Mouse (Mus musculus): ENCODE results near the gene Gm973. TPM values are rescaled to one million over a fixed set of nuclear protein-coding genes. Genes with fewer than 3 reads are reported as not detected.
A peak's percentile ranks its signal among the peaks of the same experiment; 100 is the strongest.

The Gm973 gene
- total RNA-seq, 4 experiments from 2014 or later: 2.2 to 59.5 (median 23.9) TPM

DNA sequence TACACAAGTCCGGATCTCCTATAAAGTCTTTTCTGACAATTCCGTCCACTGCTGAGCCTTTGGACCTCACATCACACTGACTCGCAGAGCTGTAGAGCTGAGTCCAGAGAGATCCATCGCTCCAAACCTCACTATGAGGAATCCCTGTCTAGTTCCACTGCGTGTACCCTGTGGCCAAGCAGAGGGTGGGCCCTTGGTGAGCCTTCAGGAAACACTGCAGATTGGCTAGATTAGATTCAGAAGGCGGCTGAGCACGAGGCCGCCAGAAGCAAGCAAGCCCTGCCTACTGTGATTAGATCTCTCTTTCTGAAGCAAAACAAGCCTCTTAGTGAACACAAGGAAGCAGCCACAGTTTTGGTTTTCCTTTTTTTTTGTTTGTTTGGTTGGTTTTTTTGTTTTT lies 27.8 kb downstream of the Gm973 start:
- no peak for DNase-seq

DNA sequence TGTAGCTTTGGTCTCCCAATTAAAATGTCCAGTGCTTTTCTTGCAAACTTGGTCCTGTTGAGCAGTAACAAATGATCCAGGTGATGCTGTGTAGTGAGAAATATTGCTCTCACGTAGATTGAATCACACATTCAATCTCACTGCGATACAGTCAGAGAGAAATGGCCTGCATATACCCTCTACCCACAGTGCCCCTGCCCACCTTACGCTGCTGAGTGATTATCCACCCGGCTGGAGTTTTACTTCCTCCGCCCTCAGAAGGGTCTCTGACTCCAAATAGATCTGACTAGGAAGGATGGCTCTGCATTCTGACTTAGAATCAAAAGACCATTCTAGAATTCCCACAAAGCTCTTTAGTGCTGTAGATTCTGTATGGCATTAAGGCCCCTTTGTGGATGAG lies 32.4 kb downstream of the Gm973 start:
- DNase-seq: no peak

DNA sequence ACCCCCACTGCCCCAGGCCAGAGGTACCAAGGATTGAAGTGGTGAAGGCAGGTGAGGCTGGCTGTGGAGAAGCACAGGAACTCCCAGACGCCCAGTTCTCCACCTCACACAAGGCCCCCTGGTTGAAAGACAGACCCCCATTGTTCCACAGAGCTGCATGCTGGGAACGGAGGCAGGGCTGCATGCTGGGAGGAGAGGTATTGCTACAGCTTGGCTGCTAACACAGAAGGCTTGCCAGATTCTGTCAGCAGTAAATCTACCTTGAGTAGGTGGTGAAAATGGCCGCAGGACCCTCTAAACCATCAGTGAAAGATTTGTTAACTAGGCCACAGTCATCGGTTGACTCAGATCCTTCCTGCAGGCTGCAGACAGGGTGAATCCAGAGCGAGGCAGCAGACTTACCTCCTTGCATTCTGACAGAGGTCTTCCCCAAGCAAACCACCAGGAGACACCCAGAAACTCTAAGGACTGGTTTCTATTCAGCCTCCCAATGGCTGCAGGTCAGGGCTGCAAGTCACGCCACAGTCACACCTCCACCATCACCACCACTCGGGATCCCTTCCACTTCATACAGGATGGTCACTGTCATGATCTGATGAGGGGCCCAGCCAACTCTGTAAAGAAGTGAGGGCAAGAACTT lies 33.1 kb downstream of the Gm973 start:
- no peak for DNase-seq

DNA sequence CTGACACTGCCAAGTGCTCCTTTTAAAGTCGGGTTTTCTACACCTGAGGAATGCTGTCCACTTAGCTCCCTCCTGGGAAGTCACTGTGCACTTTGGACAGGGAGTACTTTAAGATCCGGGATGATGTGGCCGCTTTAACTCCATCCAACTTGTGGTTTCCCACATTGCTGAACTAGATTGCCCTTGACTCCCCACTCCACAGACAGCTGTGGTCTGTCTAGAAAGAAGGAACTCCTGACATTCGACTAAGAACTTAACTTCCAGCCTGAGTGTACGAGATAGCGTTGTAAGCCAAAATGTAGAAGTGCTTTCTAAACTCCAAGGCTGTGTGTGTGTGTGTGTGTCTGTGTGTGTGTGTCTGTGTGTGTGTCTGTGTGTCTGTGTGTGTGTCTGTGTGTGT lies 34.2 kb downstream of the Gm973 start:
- no peak for DNase-seq

DNA sequence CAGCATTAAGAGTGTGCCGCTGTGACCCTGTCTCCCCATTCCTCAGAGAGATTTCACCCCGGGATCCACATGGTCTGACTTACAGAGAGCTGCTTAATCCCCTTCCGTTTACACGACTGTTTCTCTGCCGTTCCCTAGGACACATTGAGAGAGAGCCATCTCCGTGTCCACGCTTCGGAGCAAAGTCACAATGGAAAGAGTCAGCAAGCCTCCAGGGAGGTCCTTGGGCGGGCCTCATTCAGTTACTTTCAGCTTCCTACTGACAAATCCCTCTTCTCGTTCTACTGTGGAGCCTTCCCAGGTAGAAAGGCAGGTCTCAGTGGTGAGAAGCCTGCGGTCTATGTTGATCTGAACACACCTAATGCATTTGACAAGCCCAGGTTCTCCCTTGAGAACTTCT lies 34.9 kb downstream of the Gm973 start:
- DNase-seq: no peak

DNA sequence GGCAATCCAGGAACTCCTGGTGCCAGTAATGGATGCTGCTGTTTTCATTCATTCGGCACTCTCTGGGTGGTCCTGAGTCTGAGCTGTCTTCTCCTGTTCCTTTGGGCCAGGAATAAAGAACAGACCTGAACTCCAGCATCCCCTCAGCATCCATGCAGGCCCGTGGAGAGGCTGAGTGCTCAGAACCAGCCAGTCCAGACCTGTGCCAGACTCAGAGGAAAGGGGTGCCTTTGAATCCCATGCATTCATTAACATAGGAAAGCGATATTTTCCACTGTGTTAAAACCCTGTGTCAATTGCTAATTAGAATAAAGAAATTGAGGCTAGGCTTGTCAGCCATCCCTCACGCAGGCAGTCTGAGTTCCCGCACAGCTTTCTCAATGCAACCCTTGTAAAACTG lies 37.6 kb downstream of the Gm973 start:
- no peak for DNase-seq

DNA sequence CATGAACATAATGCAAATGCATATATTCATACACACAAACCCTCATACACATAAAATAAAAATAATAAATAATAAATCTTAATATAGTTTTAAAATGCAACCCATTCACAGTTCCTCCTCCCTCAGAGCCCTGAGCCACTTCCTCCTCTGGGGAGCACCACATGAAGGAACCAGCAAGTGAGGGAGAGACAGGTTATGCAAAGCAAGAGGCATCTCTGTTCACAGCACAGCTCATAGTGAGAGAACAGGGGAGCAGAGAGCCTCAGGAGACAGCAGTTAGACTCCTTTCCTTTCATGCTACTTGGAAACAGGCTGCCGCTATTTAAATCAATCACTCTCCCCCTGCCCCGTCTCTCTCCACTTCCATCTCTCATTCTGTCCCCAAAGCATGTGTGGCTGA lies 47.5 kb downstream of the Gm973 start:
- DNase-seq: no peak

DNA sequence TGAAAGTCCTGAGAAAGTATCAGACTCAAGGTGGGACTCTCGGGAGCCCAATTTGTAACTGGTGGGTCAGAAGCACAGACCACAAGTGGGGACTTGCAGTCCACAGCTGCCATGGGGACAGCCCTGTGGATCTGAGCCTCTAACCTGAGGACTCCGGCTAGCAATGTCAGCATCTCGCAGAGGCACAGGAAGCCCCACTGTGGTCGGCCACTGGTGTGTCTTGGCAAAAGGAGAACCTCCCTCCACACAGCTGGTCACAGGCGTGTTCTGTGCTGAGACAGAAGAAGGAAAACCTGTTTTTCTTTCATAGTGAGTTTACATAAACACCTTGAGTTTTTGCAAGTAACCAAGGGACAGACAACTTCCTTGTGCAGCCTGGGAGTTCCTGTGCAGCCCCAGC lies 49.7 kb downstream of the Gm973 start:
- DNase-seq: no peak

DNA sequence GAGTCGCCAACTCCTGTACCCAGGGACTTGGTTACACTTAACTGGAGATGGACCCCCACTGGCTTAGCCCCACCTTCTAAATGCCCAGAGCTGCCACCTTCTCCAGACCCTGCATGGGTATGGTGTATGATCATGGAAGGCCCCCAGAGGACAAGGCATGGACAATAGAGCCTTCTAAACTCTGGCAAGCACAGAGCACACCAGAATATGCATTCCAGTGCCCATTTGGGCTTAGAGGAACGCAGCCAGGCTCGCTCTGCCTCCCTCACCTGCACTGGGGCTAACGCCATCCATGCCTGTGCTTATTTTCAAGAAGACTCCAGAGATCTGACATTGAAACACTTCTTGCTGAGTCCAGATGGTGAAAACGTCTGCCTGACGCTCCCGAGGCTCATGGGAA lies 50.2 kb downstream of the Gm973 start:
- DNase-seq: no peak

DNA sequence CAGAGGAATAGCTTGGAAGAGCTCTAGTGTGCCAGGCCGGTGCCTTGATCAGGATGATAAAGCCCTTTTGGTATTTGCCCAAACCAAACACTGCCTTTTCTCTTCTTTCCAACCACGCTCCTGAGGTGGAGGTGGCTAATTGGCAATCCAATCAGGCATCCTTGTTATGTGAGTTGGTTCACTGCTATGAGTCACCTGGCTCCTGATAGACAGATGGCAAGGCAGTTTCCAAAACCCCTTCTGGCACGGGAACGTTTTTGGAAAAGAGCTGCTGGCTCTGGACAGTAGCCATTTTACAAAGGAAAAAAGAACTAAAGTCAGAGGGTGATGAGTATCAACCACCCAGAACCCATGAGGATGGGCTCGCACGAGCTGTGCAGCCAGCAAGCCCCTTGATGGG lies 50.9 kb downstream of the Gm973 start:
- no peak for DNase-seq

DNA sequence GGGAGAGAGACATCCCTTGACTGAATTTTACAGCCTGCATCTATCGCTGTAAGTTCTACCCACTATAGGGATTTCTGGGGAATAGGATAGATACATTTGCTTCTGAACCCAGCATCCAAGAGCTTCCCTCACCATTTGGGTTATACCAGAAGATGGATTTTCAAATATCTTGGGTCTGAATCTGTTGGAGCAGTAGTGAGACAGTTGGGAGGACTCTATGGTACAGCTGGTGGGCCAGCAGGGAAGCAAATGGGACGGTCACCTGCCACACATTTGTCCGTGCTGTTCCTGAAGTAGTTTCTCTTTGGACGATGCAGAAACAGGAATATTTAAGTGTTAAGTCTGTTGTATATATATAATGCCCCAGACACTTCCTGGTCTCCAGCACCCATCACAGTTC lies 51.5 kb downstream of the Gm973 start:
- no peak for DNase-seq

DNA sequence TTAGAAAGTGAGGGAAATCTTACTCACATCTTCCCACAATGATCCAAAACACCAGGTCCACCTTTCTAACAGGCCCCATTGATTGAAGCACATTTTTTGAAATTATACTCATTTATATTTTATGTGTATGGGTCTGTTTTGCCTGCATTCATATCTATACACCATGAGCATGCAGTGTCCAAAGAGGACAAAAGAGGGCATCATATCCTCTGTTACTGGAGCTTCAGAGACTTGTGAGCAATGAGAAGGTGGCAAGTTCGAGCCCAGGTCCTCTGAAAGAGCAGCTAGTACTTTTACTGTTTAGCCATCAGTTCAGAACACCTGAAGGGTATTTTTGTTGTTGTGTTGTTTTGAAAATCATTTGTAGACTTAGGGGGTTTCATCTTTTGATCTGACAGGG lies 52.2 kb downstream of the Gm973 start:
- DNase-seq: no peak

DNA sequence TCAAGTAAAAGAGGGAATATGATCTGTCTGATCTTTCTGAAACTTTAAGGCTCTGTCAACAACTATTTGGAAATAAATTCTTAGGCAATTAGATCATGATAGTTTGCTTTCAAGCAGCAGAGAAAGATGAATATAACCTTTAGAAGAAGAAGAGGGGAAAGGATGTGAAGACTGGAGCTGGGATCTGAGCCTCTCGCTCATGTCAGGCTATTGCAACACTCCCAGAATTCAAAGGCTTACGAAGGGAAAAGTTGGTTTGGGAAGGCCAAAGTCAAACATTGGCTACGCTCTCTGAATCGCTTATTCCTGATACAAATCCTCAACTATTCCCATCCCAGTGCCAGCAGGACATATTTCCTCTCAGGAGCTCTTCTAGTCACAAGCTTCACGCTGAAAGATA lies 53.2 kb downstream of the Gm973 start:
- no peak for DNase-seq

DNA sequence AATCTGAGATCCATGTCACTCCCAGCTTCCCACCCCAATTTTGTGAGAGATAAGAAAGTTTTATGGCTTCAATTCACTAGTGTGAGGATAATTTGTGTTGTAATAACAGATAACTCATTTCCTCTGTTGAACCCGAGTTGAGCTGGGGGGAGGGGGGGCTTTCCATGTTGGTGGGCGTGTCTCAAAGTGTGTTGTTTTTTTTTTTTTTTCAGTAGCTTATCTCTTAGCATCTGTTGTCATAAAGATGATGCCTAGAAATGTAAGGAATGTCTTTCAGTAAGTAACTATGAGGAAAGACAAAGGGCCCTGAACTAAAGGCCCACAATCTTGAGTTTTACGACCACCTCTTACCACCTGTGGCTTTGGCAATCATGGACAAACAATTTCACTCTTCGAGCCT lies 54.7 kb downstream of the Gm973 start:
- DNase-seq: no peak

DNA sequence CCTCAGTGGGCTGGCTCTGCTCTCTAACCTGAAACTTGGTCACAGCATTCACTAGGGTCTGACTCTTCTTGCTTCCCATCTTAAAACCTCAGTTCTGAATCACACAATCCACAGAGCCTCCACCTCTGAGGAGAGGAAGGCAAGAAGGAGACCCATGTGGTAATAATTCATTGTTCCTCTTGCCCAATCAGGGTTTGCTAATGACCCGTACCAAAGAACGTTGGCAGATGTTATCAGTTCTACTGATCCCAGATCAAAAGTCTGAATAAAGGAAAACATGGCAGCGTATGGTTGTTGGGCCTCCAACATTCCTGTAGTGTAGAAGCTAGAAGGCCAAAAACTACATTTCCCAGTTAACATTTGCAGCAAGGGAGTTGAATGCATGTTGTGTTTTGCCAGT lies 55.4 kb downstream of the Gm973 start:
- DNase-seq: no peak

DNA sequence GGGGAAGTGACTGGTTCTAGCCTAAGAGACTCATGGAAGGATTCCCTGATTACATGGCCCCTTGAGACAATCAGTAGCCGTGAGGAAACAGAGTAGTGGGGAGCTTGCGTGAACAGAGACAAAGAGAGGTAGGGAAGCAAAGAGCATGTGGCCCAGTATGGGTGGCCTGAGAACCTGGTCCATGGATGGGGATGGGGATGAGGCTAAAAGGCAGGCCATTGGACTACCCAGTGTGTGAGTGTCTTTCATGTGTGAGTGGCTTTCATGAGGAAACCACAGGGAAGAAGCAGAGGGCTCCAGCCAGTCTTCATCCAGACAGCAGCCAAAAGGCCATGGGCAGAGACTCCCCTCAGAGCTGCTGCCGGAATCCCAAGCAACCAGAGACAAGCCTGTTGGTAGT lies 57.8 kb downstream of the Gm973 start:
- no peak for DNase-seq

DNA sequence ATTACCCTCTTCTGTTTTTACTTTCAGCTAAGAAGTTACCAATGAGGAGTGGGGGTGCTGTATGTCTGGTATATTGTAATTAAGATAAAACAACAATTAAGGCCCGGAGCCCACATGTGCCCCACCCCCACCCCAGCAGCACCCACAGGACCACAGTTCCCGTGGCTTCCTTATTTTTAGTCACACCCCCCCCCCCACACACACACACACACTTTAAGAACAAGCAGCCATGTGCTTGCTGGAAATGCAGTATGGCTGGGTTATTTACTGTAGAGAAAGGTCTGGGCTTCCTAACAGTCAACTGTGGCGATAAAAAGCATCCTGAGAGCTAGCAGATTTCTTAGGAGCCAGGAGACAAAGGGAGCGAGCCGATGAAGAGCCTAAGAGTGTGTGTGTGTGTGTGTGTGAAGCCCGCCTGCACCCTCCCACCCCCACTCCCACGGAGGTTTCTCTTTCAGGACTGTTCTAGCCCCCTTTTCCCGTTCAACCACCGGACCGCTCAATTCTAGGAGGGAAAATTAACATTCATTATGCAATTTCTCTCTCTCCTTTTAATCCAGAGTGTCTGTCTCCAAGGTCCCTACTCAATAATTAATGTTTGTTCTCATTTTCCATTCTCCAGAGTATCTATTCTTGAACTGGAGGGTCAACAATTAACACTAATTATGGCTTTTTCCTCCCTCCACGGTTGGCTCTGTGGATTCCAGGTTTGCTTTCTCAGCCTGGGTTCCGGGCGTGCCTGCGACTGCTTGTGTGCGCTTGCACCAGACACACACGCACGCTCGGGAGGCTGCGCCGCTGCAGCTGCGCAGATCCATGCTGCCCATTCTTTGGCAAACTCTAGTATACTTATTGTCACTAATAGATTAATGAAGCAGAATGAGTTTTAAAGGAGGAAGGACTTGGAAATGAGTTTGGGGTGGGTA lies 58.5 kb downstream of the Gm973 start:
- DNase-seq: no peak

DNA sequence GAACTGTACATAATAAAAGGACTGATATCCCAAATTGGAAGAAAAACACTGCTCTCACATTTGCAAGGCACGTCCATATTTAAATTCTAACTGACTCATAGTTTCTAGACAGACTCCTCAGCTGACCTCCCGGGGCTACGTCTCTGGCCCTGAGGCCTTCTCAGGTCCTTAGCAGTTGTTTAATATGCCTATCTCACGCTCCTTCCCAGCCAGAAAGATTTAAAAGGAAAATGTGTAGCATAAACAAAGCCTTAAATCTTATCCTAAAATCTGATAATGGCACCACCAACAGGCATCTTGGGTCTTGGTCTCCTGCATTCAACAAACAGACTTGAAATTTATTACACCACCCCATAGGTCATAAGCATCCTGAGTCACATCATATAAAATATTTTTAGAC lies 62.7 kb downstream of the Gm973 start:
- DNase-seq: no peak

DNA sequence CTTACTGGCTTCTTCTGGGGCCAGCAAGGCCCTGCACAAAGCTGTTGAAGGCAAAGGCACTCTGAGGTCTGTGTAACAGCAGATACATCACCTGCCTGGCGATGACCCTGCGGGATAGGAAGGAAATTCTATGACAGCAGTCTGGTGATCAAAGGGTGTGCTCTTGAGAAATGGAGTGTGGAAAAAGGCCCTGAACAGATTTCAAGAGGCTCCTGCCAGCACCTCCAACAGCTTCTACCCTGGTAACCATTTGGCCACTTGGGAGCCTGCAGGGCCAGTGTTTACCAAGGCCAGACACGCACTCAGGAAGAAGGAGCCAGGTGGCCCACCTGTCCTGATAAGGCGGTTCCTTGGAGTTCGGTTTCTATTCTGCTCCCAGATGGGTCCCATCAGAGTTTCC lies 63.3 kb downstream of the Gm973 start:
- DNase-seq: no peak

DNA sequence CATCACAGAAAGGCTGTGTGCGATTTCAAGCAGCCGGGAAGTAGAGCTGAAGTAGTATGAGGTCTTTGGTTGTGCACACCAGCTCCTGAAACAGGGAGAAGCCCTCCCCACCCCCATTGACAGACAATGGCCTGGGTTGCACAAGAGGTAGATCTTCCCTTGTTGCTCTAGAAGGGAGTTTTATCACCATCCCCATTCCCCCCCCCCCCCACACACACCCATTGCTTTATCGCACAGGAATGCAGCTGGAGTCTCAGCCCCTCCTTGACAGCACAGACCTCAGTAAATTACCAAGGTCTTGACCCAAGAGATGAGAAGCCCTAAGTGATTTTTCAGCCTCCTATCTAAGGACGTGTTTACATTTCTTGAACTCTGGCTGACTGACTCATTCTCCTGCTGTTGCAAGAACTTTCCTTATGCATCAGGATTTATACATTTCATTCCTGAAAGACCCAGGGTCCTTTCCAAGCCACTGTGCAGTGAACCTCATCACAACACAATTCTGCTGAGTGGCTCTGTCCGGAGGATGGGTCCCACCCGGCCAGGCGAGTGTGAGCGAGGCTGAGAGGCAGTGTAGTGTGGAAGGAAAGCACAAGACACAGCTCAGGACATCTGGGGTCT lies 64.2 kb downstream of the Gm973 start:
- DNase-seq: no peak

DNA sequence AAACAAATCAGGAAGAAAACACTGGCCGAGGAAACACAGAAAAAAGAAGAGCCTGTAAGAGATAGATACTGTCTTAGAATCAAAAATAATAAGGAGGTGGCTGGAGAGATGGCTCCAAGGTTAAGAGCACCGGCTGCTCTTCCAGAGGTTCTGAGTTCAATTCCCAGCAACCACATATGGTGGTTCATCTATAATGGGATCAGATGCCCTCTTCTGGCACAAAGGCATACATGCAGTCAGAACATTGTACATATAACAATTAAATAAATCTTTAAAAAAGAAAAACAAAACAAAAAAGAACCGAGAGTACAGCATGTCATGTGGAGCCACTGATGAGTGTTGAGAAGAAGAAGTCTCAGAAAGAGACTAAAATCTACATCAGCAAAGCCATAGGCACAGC lies 64.8 kb downstream of the Gm973 start:
- DNase-seq: no peak

DNA sequence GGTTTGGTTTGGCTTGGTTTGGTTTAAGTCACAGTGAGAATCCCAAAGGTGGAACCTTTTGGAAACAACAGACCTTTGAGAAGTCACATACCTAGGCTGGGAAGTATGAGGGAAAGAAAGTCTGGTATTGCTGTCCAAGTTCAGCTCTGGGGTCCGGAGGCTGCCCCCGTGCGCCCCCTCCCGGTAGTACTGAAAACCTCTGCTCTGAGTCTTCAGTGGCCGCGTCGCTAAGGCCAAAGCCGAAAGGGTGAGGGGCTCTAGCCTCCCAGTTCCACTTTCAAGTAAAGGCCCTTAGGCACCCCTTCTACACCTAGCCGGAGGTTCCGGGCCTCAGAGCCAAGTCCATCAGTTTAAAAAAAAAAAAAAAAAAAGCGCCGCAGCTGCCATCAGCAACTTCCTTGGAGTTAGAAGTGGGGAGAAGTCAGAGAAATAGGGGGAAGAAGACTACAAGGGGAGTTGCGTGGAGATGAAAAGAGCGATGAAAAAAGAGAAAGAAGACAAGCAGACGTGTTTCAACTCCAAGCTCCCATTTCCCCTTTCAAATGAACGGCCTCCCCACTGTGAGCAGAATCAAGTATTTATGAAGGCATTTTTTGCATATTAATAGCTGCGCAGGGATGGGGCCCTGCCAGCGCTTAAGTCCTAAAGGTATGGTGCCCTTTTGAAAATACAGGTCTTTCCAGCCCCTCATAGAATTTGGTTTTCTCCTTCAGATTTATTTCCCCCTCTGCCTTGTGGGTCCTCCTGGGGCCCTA lies 68.8 kb downstream of the Gm973 start:
- DNase-seq: peak; percentile 33

DNA sequence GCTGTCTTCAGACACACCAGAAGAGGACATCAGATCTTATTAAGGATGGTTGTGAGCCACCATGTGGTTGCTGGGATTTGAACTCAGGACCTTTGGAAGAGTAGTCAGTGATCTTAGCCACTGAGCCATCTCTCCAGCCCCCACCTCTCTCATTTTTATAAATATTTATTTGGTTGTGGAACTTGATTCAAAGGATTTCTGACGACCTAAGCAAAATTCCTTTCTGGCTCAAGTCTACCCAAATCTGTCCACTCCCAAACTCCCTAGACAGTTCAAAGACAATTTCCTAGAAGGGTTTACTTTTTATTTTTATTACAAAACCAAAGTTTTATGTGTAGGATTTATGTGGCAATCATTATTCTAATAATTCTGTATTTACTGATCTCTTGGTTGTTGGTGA lies 73.2 kb downstream of the Gm973 start:
- no peak for DNase-seq

Measured in adrenal gland, adult 8-10 months (tissue).